Mouse (Mus musculus) CD8-positive naive resting alpha-beta T cell, adult 2 months (primary cell): ENCODE results near the gene Fam189a1.

Experiments
- DNase-seq, 2 experiments: peaks; one replicate each; pipeline ENCODE4 v3.0.0; 2022; ENCODE audit warnings: low read depth in 2 of 2, low spot score in 2 of 2

Gene Fam189a1

GRCm38 (mm10) chr7:64959087-64959486, 197.3 kb downstream of the Fam189a1 start:
- no peak for DNase-seq

- DNase-seq = no peak
Observed at GRCm38 (mm10) chr7:64952181-64952580, 204.2 kb downstream of the Fam189a1 start.

- no peak for DNase-seq
Observed at GRCm38 (mm10) chr7:64950771-64951099, 205.6 kb downstream of the Fam189a1 start.

- no peak for DNase-seq
Observed at GRCm38 (mm10) chr7:64949910-64950770, 206.2 kb downstream of the Fam189a1 start.

GRCm38 (mm10) chr7:64949465-64949864, 206.9 kb downstream of the Fam189a1 start:
- no peak for DNase-seq

GRCm38 (mm10) chr7:64944686-64945085, 211.7 kb downstream of the Fam189a1 start:
- DNase-seq = no peak

- no peak for DNase-seq
Observed at GRCm38 (mm10) chr7:64944175-64944574, 212.2 kb downstream of the Fam189a1 start.

GRCm38 (mm10) chr7:64936927-64937326, 219.4 kb downstream of the Fam189a1 start:
- DNase-seq = no peak

GRCm38 (mm10) chr7:64934115-64934514, 222.3 kb downstream of the Fam189a1 start:
- no peak for DNase-seq

- no peak for DNase-seq
Observed at GRCm38 (mm10) chr7:64930980-64931379, 225.4 kb downstream of the Fam189a1 start.

- no peak for DNase-seq
Observed at GRCm38 (mm10) chr7:64923918-64924317, 232.5 kb downstream of the Fam189a1 start.

- DNase-seq = no peak
Observed at GRCm38 (mm10) chr7:64921189-64921588, 235.2 kb downstream of the Fam189a1 start.

GRCm38 (mm10) chr7:64920735-64921134, 235.6 kb downstream of the Fam189a1 start:
- DNase-seq = no peak

GRCm38 (mm10) chr7:64916654-64917053, 239.7 kb downstream of the Fam189a1 start:
- DNase-seq = no peak

GRCm38 (mm10) chr7:64915121-64915520, 241.2 kb downstream of the Fam189a1 start:
- no peak for DNase-seq

GRCm38 (mm10) chr7:64911945-64912344, 244.4 kb downstream of the Fam189a1 start:
- DNase-seq = no peak

GRCm38 (mm10) chr7:64910208-64910607, 246.2 kb downstream of the Fam189a1 start:
- no peak for DNase-seq

GRCm38 (mm10) chr7:64906955-64907354, 249.4 kb downstream of the Fam189a1 start:
- no peak for DNase-seq

- no peak for DNase-seq
Observed at GRCm38 (mm10) chr7:64905506-64905905, 250.9 kb downstream of the Fam189a1 start.

GRCm38 (mm10) chr7:64900249-64900648, 256.1 kb downstream of the Fam189a1 start:
- DNase-seq = no peak

GRCm38 (mm10) chr7:64896587-64896986, 259.8 kb downstream of the Fam189a1 start:
- DNase-seq = no peak

- DNase-seq = no peak
Observed at GRCm38 (mm10) chr7:64895685-64896101, 260.7 kb downstream of the Fam189a1 start.

GRCm38 (mm10) chr7:64891139-64891538, 265.2 kb downstream of the Fam189a1 start:
- no peak for DNase-seq
